Mouse (Mus musculus) forebrain, postnatal 0 days (tissue): ENCODE results near the gene Chrm1. TPM values are rescaled to one million over a fixed set of nuclear protein-coding genes. Genes with fewer than 3 reads are reported as not detected.

Experiments used
- ATAC-seq: fragments of 200-750 bp; cut with Nextera tagmentation; 2 replicates; pipeline ENCODE4 v1.8.0; 2017; ENCODE audit warnings: mild to moderate bottlenecking, moderate library complexity
- DNase-seq: peaks from one replicate; pipeline ENCODE4 v3.0.0-alpha.2; 2015
- H3K27ac ChIP-seq: fragments of 300-500 bp; sonication (generic); 2 replicates; pipeline ENCODE4 v1.5.1; 2014; ENCODE audit warnings: low read depth, mild to moderate bottlenecking, antibody characterized with exemption, low read length, moderate library complexity, mixed read lengths
- H3K27me3 ChIP-seq: fragments of 300-500 bp; sonication (generic); 2 replicates; pipeline ENCODE4 v1.6.1; 2014; ENCODE audit warnings: mild to moderate bottlenecking, low read length, mixed read lengths; ENCODE audit not compliant: insufficient read depth
- H3K36me3 ChIP-seq: fragments of 300-500 bp; sonication (generic); 2 replicates; pipeline ENCODE4 v1.6.1; 2014; ENCODE audit warnings: mild to moderate bottlenecking, moderate library complexity; ENCODE audit not compliant: insufficient read depth
- H3K4me1 ChIP-seq: fragments of 300-500 bp; sonication (generic); 2 replicates; pipeline ENCODE4 v1.6.1; 2014; ENCODE audit warnings: antibody characterized with exemption; ENCODE audit not compliant: insufficient read depth
- H3K4me2 ChIP-seq: fragments of 300-500 bp; sonication (generic); 2 replicates; pipeline ENCODE4 v1.6.1; 2014; ENCODE audit warnings: low read depth, mild to moderate bottlenecking, moderate library complexity
- H3K4me3 ChIP-seq: fragments of 300-500 bp; sonication (generic); 2 replicates; pipeline ENCODE4 v1.5.1; 2014; ENCODE audit warnings: low read depth, low read length, mixed read lengths
- H3K9ac ChIP-seq: fragments of 300-500 bp; sonication (generic); 2 replicates; pipeline ENCODE4 v1.6.1; 2014; ENCODE audit warnings: mild to moderate bottlenecking
- H3K9me3 ChIP-seq: fragments of 300-500 bp; sonication (generic); 2 replicates; pipeline ENCODE4 v1.6.1; 2016; ENCODE audit warnings: low read length
- CTCF ChIP-seq: sonication (generic); IDR thresholded peaks from 2 replicates; pipeline ENCODE4 v1.5.1; 2016; ENCODE audit warnings: antibody characterized with exemption, control low read depth, low read depth
- WGBS: fragments of 180-500 bp; shearing (Covaris S2); extraction: QIAGEN DNeasy Blood & Tissue Kit; methylation state at CpG from one replicate; pipeline ENCODE4 v1.1.7; 2014; 5-methylcytosine and 5-hydroxymethylcytosine counted together
- polyA plus RNA-seq: library from polyadenylated mRNA; unstranded; fragments of >200 nt; fragmentation: Nextera tagmentation; extraction: Ambion mirVana; gene quantifications from 2 replicates; pipeline ENCODE4 v1.2.1, GENCODE M21; 2015
- total RNA-seq: library from RNA; depleted of rRNA; stranded (reverse); fragments of >200 nt; gene quantifications from 2 replicates; pipeline ENCODE4 v1.2.3, GENCODE M21; 2014

Gene Chrm1
- total and polyA plus RNA-seq, 2 experiments from 2014 or later = 14.9 to 17.0 TPM

DNA sequence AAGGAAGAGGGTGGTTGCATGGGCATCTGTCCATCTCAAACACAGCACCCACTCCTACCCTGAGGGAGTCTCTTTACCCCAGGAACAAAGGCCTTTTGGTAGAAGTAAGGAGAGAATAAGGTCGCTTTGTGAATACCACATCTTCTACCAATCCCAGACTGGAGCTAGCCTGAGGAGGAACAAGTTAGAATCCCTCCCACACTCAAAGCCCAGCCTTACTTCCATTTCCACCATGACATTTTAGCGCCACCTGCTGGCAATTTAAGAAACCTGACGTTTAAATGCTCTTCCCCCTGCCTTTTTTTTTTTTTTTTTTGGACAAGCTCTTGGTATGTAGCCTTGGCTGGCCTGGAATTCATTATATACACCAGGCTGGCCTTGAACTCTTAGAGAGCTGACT, 19.4 kb downstream of the Chrm1 start:
- DNase-seq = peak; percentile 93
- no peaks in the 10 kb centered on the region for H3K9me3 ChIP-seq
- H3K36me3 ChIP-seq = peaks cover 8% of the 10 kb centered on the region; the same call in 1 of the 2 replicates
- 0% methylated on average over 3 of the region's 3 CpGs for WGBS
- peak; percentile 87 for TF ChIP-seq CTCF
- H3K4me2 ChIP-seq = no peak overlapping the region
- no peak overlapping the region for H3K27ac ChIP-seq
- H3K27me3 ChIP-seq = no peaks in the 10 kb centered on the region
- no peak overlapping the region for H3K9ac ChIP-seq
- ATAC-seq = peak; percentile 89
- no peaks in the 10 kb centered on the region for H3K4me1 ChIP-seq
- H3K4me3 ChIP-seq = no peak overlapping the region

DNA sequence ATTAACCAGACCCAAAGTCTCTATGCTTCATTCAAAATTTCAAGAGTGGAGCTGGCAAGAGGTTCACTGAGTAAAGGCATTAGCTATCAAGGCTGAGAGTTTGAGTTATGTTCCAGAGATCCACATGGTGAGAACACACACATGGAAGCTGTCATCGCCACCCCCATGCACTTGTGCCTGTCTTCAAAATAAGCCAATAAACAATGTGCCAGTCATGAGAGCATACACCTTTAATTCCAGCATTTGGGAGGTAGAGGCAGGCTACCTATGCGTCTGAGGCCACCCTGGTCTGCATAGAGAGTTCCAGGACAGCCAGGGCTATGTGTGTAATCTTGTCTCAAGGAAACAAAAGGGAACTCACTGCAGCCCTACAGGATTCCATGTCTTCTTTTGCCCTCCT, 20.0 kb downstream of the Chrm1 start:
- H3K4me2 ChIP-seq = no peak overlapping the region
- H3K9me3 ChIP-seq = no peaks in the 10 kb centered on the region
- no peak for ATAC-seq

DNA sequence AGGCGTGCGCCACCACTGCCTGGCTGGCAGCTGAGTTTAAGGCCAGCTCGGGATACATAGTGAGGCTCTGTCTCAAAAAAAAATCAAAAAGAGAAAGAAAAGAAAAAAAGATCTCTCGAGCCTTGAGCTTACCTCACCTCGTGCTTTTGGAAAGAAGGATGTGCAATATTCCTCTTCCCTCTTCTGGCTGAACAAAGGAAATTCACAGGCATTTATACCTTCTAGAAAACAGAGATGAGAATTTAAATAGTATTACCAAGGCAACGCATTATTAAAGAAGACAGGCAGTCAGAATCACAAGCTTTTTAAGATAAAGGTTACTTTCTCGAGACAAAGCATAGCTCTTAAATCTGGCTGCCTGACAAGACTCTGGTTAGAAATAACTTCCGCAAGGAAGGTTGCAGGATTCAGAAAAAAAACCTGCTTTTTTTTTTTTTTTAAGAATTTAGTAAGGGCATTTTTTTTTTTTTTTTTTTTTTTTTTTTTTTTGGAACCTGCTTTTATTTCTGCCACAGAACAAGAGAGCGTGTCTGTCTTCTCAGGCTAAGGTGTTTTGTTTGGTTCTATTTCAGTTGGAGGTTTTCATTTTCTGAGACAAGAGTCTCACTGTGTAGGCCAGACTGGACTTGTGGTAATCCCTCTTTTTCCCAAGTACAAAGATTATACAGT, 28.4 kb downstream of the Chrm1 start:
- peak; percentile 90 for ATAC-seq

More for the DNA sequence above, 20.0 kb downstream of the Chrm1 start:
- WGBS = 80% methylated on average over 2 of the region's 2 CpGs
- Histone ChIP-seq H3K9ac (no peak overlapping the region), H3K27me3 (no peaks in the 10 kb centered on the region), H3K27ac (no peak overlapping the region), H3K4me1 (no peaks in the 10 kb centered on the region), H3K36me3 (peaks cover 8% of the 10 kb centered on the region; the same call in 1 of the 2 replicates), H3K4me3 (no peak overlapping the region)
- TF ChIP-seq CTCF = no peak
- no peak for DNase-seq

DNA sequence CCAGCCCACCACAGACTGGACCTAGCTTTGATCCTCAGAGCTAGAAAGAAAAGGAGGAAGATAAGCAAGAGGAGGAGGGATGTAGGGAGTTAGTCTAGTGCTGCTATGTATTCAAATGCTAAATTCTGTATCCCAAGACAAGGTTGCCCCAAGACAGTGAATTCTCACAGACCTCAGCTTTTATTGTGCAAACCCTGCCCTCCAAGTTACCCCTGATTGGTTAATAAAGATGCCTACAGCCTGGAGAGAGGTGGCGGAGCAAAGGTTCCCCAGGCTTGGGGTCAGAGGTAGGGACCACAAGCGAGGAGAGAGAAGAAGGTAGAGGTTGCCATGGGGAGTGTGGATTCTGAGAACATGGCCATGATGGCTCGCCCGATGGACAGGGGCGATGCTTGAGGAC, 29.2 kb downstream of the Chrm1 start:
- H3K36me3 ChIP-seq = no peaks in the 10 kb centered on the region
- H3K4me1 ChIP-seq = peaks cover 4% of the 10 kb centered on the region; the same call in 1 of the 2 replicates
- H3K27me3 ChIP-seq = no peaks in the 10 kb centered on the region
- no peak for TF ChIP-seq CTCF
- no peak for ATAC-seq
- no peak overlapping the region for H3K4me3 ChIP-seq
- 64% methylated on average over 5 of the region's 5 CpGs for WGBS
- peak overlapping the region; percentile 51 for H3K27ac ChIP-seq
- DNase-seq = no peak
- H3K4me2 ChIP-seq = no peak overlapping the region
- no peaks in the 10 kb centered on the region for H3K9me3 ChIP-seq
- H3K9ac ChIP-seq = no peak overlapping the region

More for the DNA sequence above, 28.4 kb downstream of the Chrm1 start:
- H3K36me3 ChIP-seq = no peaks in the 10 kb centered on the region
- no peaks in the 10 kb centered on the region for H3K9me3 ChIP-seq
- 24% methylated on average over 9 of the region's 9 CpGs for WGBS
- no peak overlapping the region for H3K4me3 ChIP-seq
- H3K9ac ChIP-seq = no peak overlapping the region
- no peak overlapping the region for H3K4me2 ChIP-seq
- peak; percentile 56 for DNase-seq
- H3K4me1 ChIP-seq = peaks cover 4% of the 10 kb centered on the region; the same call in 1 of the 2 replicates
- H3K27ac ChIP-seq = peak overlapping the region; percentile 82
- TF ChIP-seq CTCF = peak; percentile 25; the same call in 1 of the 2 replicates
- no peaks in the 10 kb centered on the region for H3K27me3 ChIP-seq

DNA sequence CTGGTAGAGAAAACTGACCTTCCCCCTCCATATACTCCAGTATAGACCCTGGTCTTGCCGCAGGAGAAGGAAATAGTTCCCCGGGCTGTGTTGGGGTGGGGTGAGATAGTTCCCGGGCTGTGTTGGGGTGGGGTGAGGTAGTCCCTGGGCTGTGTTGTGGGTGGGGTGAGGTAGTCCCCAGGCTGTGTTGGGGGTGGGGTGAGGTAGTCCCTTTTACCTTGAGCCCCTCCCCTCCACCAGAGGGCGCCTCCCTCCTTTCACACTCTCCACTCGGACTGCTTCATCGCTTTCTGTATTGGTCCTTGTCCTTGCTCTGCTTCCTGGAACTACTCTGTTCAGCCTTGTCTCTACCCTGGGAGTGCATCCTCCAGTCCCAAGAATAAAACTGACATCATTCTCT, 31.7 kb downstream of the Chrm1 start:
- Histone ChIP-seq H3K27ac (no peak overlapping the region), H3K9ac (no peak overlapping the region), H3K4me3 (no peak overlapping the region), H3K9me3 (no peaks in the 10 kb centered on the region), H3K27me3 (no peaks in the 10 kb centered on the region), H3K4me1 (peaks cover 4% of the 10 kb centered on the region; the same call in 1 of the 2 replicates), H3K4me2 (no peak overlapping the region), H3K36me3 (no peaks in the 10 kb centered on the region)
- WGBS = 71% methylated on average over 5 of the region's 6 CpGs
- ATAC-seq (no peak), DNase-seq (no peak)
- no peak; the same call in 1 of the 2 replicates for TF ChIP-seq CTCF

DNA sequence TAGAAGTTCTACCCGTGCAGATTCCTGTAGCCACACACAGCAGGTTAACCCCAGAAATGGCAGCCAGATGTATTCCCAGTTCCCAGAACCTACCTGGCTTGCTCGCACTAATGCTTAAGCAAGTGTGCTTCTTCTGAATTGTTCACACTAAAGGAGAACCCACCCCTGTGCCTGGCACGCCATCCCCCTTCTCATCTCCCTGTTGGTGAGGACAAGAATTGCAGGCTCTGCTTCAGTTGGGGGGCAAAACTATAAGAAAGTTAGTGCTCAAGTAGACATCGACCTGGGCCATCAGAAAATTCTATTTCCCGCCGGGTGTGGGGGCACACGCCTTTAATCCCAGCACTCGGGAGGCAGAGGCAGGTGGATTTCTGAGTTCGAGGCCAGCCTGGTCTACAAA, 36.1 kb downstream of the Chrm1 start:
- no peaks in the 10 kb centered on the region for H3K9me3 ChIP-seq
- H3K4me3 ChIP-seq = no peak overlapping the region
- H3K9ac ChIP-seq = no peak overlapping the region
- 85% methylated on average over 9 of the region's 9 CpGs for WGBS
- H3K4me2 ChIP-seq = no peak overlapping the region
- H3K36me3 ChIP-seq = no peaks in the 10 kb centered on the region
- H3K27me3 ChIP-seq = no peaks in the 10 kb centered on the region
- no peak overlapping the region for H3K27ac ChIP-seq
- H3K4me1 ChIP-seq = no peaks in the 10 kb centered on the region
- ATAC-seq (no peak), DNase-seq (no peak)
- no peak for TF ChIP-seq CTCF

DNA sequence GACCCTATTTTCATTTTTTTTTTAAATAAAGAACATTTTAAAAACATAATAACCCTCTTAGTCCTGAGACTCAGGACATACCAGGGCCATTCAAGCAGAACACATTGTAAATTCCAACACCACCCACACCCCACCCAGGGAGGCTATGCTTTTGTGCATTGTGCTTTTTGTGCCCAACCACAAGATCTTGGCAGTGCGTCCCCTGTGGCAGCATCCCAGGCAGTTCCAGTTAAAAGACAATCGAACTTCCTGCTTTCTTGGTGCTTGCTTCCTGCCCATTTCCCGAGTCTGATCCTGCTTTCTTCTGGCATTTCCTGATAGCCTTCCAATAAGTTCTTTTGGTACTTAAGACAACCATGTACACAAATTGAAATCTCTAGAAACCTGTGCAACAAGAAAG, 38.9 kb downstream of the Chrm1 start:
- peaks cover 8% of the 10 kb centered on the region for H3K36me3 ChIP-seq
- no peak for DNase-seq
- TF ChIP-seq CTCF = no peak
- ATAC-seq = no peak
- no peak overlapping the region for H3K9ac ChIP-seq
- WGBS = 53% methylated on average over 3 of the region's 3 CpGs
- no peaks in the 10 kb centered on the region for H3K27me3 ChIP-seq
- no peaks in the 10 kb centered on the region for H3K4me1 ChIP-seq
- H3K27ac ChIP-seq = no peak overlapping the region
- H3K4me2 ChIP-seq = no peak overlapping the region
- no peak overlapping the region for H3K4me3 ChIP-seq
- H3K9me3 ChIP-seq = no peaks in the 10 kb centered on the region
